ENCODE assay signal across 8 mouse cellular contexts in the genomic region with DNA sequence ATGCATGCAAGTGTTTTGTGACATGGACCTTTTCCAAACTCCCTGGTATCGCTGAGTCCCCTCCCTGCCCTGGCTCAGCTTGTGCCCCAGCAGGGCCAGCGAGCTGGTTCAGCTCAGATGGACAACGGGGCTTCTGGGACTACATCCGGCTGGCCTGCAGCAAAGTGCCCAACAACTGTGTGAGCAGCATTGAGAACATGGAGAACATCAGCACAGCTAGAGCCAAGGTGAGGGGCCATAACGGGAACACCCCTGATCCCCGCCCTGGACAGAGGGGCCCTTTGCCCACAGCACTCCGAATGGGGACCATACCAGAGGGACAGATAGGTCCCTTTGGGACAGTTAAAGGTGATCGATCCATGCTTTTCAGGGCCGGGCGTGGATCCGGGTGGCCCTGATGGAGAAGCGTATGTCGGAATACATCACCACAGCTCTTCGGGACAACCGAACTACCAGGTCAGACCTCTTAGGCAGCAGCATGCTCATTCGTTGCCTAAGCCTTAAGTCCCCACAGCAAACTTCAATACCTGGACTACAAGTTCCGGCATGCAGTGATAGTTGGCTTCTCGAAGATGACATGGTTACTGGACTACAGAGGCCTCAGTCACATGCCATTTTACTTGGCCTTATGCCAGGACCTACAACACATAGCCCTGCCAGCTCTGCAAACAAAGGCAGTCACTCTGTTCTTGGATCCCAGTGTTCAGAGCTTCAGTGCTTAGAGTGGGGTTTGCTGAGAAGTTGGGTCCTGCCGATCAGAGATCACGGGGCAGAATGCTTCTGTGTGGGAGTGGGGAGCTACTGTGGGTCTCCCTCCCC. TPM values are rescaled to one million over a fixed set of nuclear protein-coding genes. Genes with fewer than 3 reads are reported as not detected.
A peak's percentile ranks its signal among the peaks of the same experiment; 100 is the strongest.
DNase-seq lines count a peak whose midpoint lies in the region; ATAC-seq lines count a peak whose summit lies in the region.

No protein-coding gene starts in this region.

- H3K4me3 ChIP-seq in hindbrain, embryonic 15.5 days: no peak overlapping the region
- H3K4me3 ChIP-seq in hindbrain, embryonic 11.5 days (ENCODE audit: low read depth, low read length): no peak overlapping the region
- H3K4me3 ChIP-seq in kidney, embryonic 15.5 days (replicated peaks): no peak overlapping the region

- H3K4me1 ChIP-seq in hindbrain, embryonic 15.5 days (replicated peaks): peaks cover 58% of the 10 kb centered on the region
- H3K4me1 ChIP-seq in hindbrain, embryonic 11.5 days (replicated peaks; ENCODE audit: control insufficient read depth, insufficient read depth, low read length): peaks cover 14% of the 10 kb centered on the region
- H3K4me1 ChIP-seq in kidney, embryonic 15.5 days: peaks cover 51% of the 10 kb centered on the region

- no peak for DNase-seq in hindbrain, embryonic 11.5 days (ENCODE audit: low spot score)
- peak; percentile 5 for DNase-seq in right cerebral cortex, postnatal 25 days
- no peak for DNase-seq in right cerebral cortex, postnatal 14 days
- peak; percentile 12 for DNase-seq in testis, postnatal 14 days (ENCODE audit: low spot score)
- DNase-seq in natural killer cell, adult 2 months (ENCODE audit: low spot score in 2 of 2): no peak
- DNase-seq in adrenal gland, adult 8-10 months: no peak

- no peak overlapping the region for H3K4me2 ChIP-seq in hindbrain, embryonic 15.5 days
- no peak overlapping the region for H3K4me2 ChIP-seq in hindbrain, embryonic 11.5 days (replicated peaks; ENCODE audit: low read depth, low read length)
- no peak overlapping the region for H3K4me2 ChIP-seq in kidney, embryonic 15.5 days

- 0 out of 2 replicates have a peak overlapping the region, but pooled peaks have one; percentile 3 for H3K9ac ChIP-seq in hindbrain, embryonic 15.5 days
- no peak overlapping the region for H3K9ac ChIP-seq in hindbrain, embryonic 11.5 days (ENCODE audit: low read depth, low read length)
- 0 out of 2 replicates have a peak overlapping the region, but pooled peaks have one; percentile 10 for H3K9ac ChIP-seq in kidney, embryonic 15.5 days

- no peak for ATAC-seq in hindbrain, embryonic 15.5 days (ENCODE audit: low FRiP score, low read depth)
- no peak for ATAC-seq in hindbrain, embryonic 11.5 days (ENCODE audit: low FRiP score)
- ATAC-seq in kidney, embryonic 15.5 days (replicated peaks; ENCODE audit: low FRiP score): no peak

- no peaks in the 10 kb centered on the region for H3K9me3 ChIP-seq in hindbrain, embryonic 15.5 days
- H3K9me3 ChIP-seq in hindbrain, embryonic 11.5 days (ENCODE audit: control insufficient read depth, low read length): no peaks in the 10 kb centered on the region
- H3K9me3 ChIP-seq in kidney, embryonic 15.5 days (replicated peaks): no peaks in the 10 kb centered on the region

- 74% methylated on average over 20 of the region's 20 CpGs for WGBS in hindbrain, embryonic 15.5 days
- 84% methylated on average over 20 of the region's 20 CpGs for WGBS in hindbrain, embryonic 11.5 days
- WGBS in kidney, embryonic 15.5 days: 78% methylated on average over 20 of the region's 20 CpGs

- H3K27ac ChIP-seq in hindbrain, embryonic 15.5 days (replicated peaks): no peak overlapping the region
- no peak overlapping the region for H3K27ac ChIP-seq in hindbrain, embryonic 11.5 days (ENCODE audit: low read depth, low read length)
- no peak overlapping the region for H3K27ac ChIP-seq in kidney, embryonic 15.5 days

- peaks cover 30% of the 10 kb centered on the region for H3K36me3 ChIP-seq in hindbrain, embryonic 15.5 days
- peaks cover 3% of the 10 kb centered on the region; the same call in 1 of the 2 replicates for H3K36me3 ChIP-seq in hindbrain, embryonic 11.5 days (ENCODE audit: control insufficient read depth, insufficient read depth, low read length)
- H3K36me3 ChIP-seq in kidney, embryonic 15.5 days: peaks cover 13% of the 10 kb centered on the region

- H3K27me3 ChIP-seq in hindbrain, embryonic 15.5 days: no peaks in the 10 kb centered on the region
- H3K27me3 ChIP-seq in hindbrain, embryonic 11.5 days (ENCODE audit: control insufficient read depth, insufficient read depth, low read length): peaks cover 13% of the 10 kb centered on the region
- peaks cover 73% of the 10 kb centered on the region for H3K27me3 ChIP-seq in kidney, embryonic 15.5 days

RNA-seq across cellular contexts. Expression of a gene that starts 5.0 kb away (rescaled TPM):
- polyA plus RNA-seq in hindbrain, embryonic 15.5 days (2015; fragmentation: Nextera tagmentation; extraction: Ambion mirVana): 135 and 149 TPM in 2 replicates
- polyA plus RNA-seq in hindbrain, embryonic 11.5 days (2014; fragmentation: Nextera tagmentation; extraction: Ambion mirVana): 43.3 and 47.8 TPM in 2 replicates
- 2.5 and 4.9 TPM in 2 replicates for polyA plus RNA-seq in kidney, embryonic 15.5 days (2015; fragmentation: Nextera tagmentation; extraction: Ambion mirVana)
- total RNA-seq in adrenal gland, adult 8-10 months (2022): 10 to 100 TPM; 53.9 to 83.9 (median 77.5) TPM

RNA-seq across cellular contexts. Expression of a gene that starts 9.5 kb away (rescaled TPM):
- polyA plus RNA-seq in hindbrain, embryonic 15.5 days (2015; fragmentation: Nextera tagmentation; extraction: Ambion mirVana): 167 and 168 TPM in 2 replicates
- 152 and 166 TPM in 2 replicates for polyA plus RNA-seq in hindbrain, embryonic 11.5 days (2014; fragmentation: Nextera tagmentation; extraction: Ambion mirVana)
- 271 and 298 TPM in 2 replicates for polyA plus RNA-seq in kidney, embryonic 15.5 days (2015; fragmentation: Nextera tagmentation; extraction: Ambion mirVana)
- 100 to 1,000 TPM; 343 to 469 (median 379) TPM for total RNA-seq in adrenal gland, adult 8-10 months (2022)

RNA-seq across cellular contexts. Expression of a gene that starts 31.9 kb away (rescaled TPM):
- polyA plus RNA-seq in hindbrain, embryonic 15.5 days (2015; fragmentation: Nextera tagmentation; extraction: Ambion mirVana): 85.7 and 85.9 TPM in 2 replicates
- 43.3 and 47.2 TPM in 2 replicates for polyA plus RNA-seq in hindbrain, embryonic 11.5 days (2014; fragmentation: Nextera tagmentation; extraction: Ambion mirVana)
- 151 and 172 TPM in 2 replicates for polyA plus RNA-seq in kidney, embryonic 15.5 days (2015; fragmentation: Nextera tagmentation; extraction: Ambion mirVana)
- 100 to 1,000 TPM; 171 to 220 (median 202) TPM for total RNA-seq in adrenal gland, adult 8-10 months (2022)

RNA-seq across cellular contexts. Expression of a gene that starts 32.2 kb away (rescaled TPM):
- 2.4 and 3.4 TPM in 2 replicates for polyA plus RNA-seq in hindbrain, embryonic 15.5 days (2015; fragmentation: Nextera tagmentation; extraction: Ambion mirVana)
- 25.8 and 28.1 TPM in 2 replicates for polyA plus RNA-seq in hindbrain, embryonic 11.5 days (2014; fragmentation: Nextera tagmentation; extraction: Ambion mirVana)
- polyA plus RNA-seq in kidney, embryonic 15.5 days (2015; fragmentation: Nextera tagmentation; extraction: Ambion mirVana): 12.8 and 20.2 TPM in 2 replicates
- total RNA-seq in adrenal gland, adult 8-10 months (2022): under 1 TPM; 0.06 to 0.70 (median 0.31) TPM

RNA-seq across cellular contexts. Expression of a gene that starts 49.3 kb away (rescaled TPM):
- polyA plus RNA-seq in hindbrain, embryonic 15.5 days (2015; fragmentation: Nextera tagmentation; extraction: Ambion mirVana): 29.3 and 30.7 TPM in 2 replicates
- polyA plus RNA-seq in hindbrain, embryonic 11.5 days (2014; fragmentation: Nextera tagmentation; extraction: Ambion mirVana): 10.7 and 11.7 TPM in 2 replicates
- polyA plus RNA-seq in kidney, embryonic 15.5 days (2015; fragmentation: Nextera tagmentation; extraction: Ambion mirVana): 6.9 and 7.1 TPM in 2 replicates
- 1 to 10 TPM; 3.8 to 6.2 (median 5.0) TPM for total RNA-seq in adrenal gland, adult 8-10 months (2022)

Comparison
In these comparisons a context has a peak if more than half of its experiments do, and no peak if none do; other contexts are left out.
1. DNase-seq: peak in right cerebral cortex, postnatal 25 days (single experiment) and testis, postnatal 14 days (single experiment); none in hindbrain, embryonic 11.5 days (single experiment), right cerebral cortex, postnatal 14 days (single experiment), natural killer cell, adult 2 months (0 of 2) and adrenal gland, adult 8-10 months (single experiment).